Mouse (Mus musculus): ENCODE data around the gene Wfikkn1.

DNA sequence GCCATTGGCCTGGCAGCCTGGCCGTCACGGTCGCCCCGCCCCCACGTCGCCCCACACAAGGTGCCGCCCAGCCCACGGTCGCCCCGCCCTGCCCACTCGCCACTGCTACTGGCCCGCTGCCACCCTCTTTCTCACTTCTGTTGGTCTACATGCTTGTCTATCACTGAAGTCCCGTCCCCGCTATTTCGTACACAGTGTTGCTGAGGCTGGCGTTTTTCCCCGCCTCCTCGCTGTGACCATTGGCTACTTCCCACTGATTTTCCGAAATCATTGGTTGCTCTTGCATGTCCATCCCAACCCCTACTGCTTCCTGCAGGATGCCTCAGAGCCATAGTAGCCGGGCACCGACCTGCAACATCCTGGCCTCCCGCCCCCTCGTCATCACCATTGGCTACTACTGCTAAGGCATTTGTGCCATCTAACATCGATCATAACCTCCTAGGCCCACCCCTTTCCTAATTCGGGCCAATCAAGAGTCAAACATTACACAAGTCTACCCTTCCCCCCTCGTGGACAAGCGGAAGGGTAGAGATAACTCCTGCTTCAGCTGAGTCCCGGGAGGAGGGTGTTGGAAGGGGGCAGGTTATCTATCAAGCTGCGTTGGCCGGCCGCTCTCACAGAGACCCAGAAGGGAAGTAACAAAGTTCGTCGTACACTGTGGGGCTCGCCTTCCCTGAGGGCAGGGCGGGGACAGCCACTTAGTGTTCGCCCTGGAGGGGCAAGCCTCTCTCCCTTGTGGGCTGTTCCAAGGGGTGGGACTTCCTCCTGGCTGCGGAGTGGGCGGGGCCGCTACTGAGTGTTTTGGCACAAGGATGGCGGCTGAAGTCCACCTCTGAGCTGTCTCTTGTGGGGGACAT is 39.4 kb upstream of the Wfikkn1 start:
- TF ChIP-seq POLR2A (IDR thresholded peaks at IDR 0.05; ENCODE audit: borderline replicate concordance, low read depth, low read length): no peak
- TF ChIP-seq CTCF (IDR thresholded peaks at IDR 0.05; ENCODE audit: low read depth, low read length): no peak
